Mouse (Mus musculus) heart, postnatal 36 days (tissue): ENCODE results near the gene Herc2. TPM values are rescaled to one million over a fixed set of nuclear protein-coding genes. Genes with fewer than 3 reads are reported as not detected.
"Not testable (repeated sequence)": the region's sequence is repeated elsewhere in the genome, so short reads cannot be mapped to it uniquely, and the experiment has no call there.

Source experiments
- DNase-seq, 2 experiments: peaks; one replicate each; pipeline ENCODE4 v3.0.0; 2021 to 2022
- intact Hi-C: fragments of 180-260 bp; cut with DNase I; formaldehyde crosslinking; loops from one replicate; pipeline ENCODE4 v1.15.1; 2025
- total RNA-seq, 2 experiments: library from RNA; stranded (reverse); gene quantifications; 2 replicates each; pipeline ENCODE4 v1.2.3; 2021

Herc2 gene
- 10 to 100 TPM; 43.4 to 45.9 TPM for total RNA-seq

- intact Hi-C loops, result loop anchor here (2.0 to 5.0 kb wide), 3 partner anchors 31 to 258 kb away; partner anchors contain the start of genes Nipa1, Nipa2 and Tubgcp5
- peak; percentile 97 to 98 for DNase-seq
These were observed at the start of gene Herc2 for GRCm38 (mm10) chr7:56049831-56050321. Gene Herc2 (plus strand): TSS chr7:56050196.

GRCm38 (mm10) chr7:56010318-56011017, 39.5 kb upstream of the Herc2 start:
- intact Hi-C loops, result no loop called here
- no peak for DNase-seq

GRCm38 (mm10) chr7:56011018-56011333, 39.0 kb upstream of the Herc2 start:
- no peak for DNase-seq
- intact Hi-C loops, result no loop called here

GRCm38 (mm10) chr7:56013261-56014001, 36.6 kb upstream of the Herc2 start:
- intact Hi-C loops, result no loop called here
- DNase-seq, result no peak

GRCm38 (mm10) chr7:56014002-56014702, 35.8 kb upstream of the Herc2 start:
- intact Hi-C loops, DNase-seq: not testable (repeated sequence)

GRCm38 (mm10) chr7:56015172-56015571, 34.8 kb upstream of the Herc2 start:
- no peak for DNase-seq
- intact Hi-C loops, result no loop called here

- no peak for DNase-seq
- intact Hi-C loops, result no loop called here
These were observed 34.2 kb upstream of the Herc2 start for GRCm38 (mm10) chr7:56015837-56016236.

GRCm38 (mm10) chr7:56017761-56018160, 32.2 kb upstream of the Herc2 start:
- intact Hi-C loops, result loop anchor here (2.0 kb wide), 1 partner anchor 33 kb away; the partner anchor contains the start of gene Herc2
- DNase-seq, result no peak

- peak in 1 of 2 experiments; percentile 13 for DNase-seq
- intact Hi-C loops, result loop anchor here (2.0 kb wide), 1 partner anchor 32 kb away; the partner anchor contains the start of gene Herc2
These were observed 31.5 kb upstream of the Herc2 start for GRCm38 (mm10) chr7:56018446-56018971.

- intact Hi-C loops, result loop anchor here (2.0 kb wide), 1 partner anchor 32 kb away; the partner anchor contains the start of gene Herc2
- peak; percentile 69 to 70 for DNase-seq
These were observed 30.7 kb upstream of the Herc2 start for GRCm38 (mm10) chr7:56018972-56019929.

GRCm38 (mm10) chr7:56019930-56020253, 30.1 kb upstream of the Herc2 start, which contains the start of gene Nipa1:
Gene Nipa1 (minus strand): TSS chr7:56019954.
- intact Hi-C loops, result loop anchor here (2.0 kb wide), 1 partner anchor 31 kb away; the partner anchor contains the start of gene Herc2

GRCm38 (mm10) chr7:56023586-56023985, 26.4 kb upstream of the Herc2 start:
- DNase-seq, result no peak
- intact Hi-C loops, result no loop called here

More at GRCm38 (mm10) chr7:56019930-56020253, 30.1 kb upstream of the Herc2 start, which contains the start of gene Nipa1:
- DNase-seq, result no peak

GRCm38 (mm10) chr7:56042353-56042752, 7.6 kb upstream of the Herc2 start:
- intact Hi-C loops, result loop anchor here (1.0 kb wide), 1 partner anchor 56 kb away; no protein-coding TSS in a partner anchor
- peak; percentile 62 to 77 for DNase-seq

GRCm38 (mm10) chr7:56043577-56044266, 6.3 kb upstream of the Herc2 start:
- intact Hi-C loops, result no loop called here
- no peak for DNase-seq

- intact Hi-C loops, result no loop called here
- DNase-seq, result no peak
These were observed 5.7 kb upstream of the Herc2 start for GRCm38 (mm10) chr7:56044267-56044629.

GRCm38 (mm10) chr7:56047178-56047577, 2.8 kb upstream of the Herc2 start:
- intact Hi-C loops, result loop anchor here (2.0 to 5.0 kb wide), 3 partner anchors 22 to 255 kb away; partner anchors contain the start of genes Nipa2 and Tubgcp5
- DNase-seq, result no peak

GRCm38 (mm10) chr7:56050487-56050911, 503 bp downstream of the Herc2 start:
- intact Hi-C loops, result loop anchor here (2.0 kb wide), 1 partner anchor 32 kb away; the partner anchor contains the start of gene Nipa1
- peak in 1 of 2 experiments; percentile 21 for DNase-seq

GRCm38 (mm10) chr7:56052996-56053395, 3.0 kb downstream of the Herc2 start:
- intact Hi-C loops, result no loop called here
- DNase-seq, result no peak

GRCm38 (mm10) chr7:56055338-56055737, 5.3 kb downstream of the Herc2 start:
- intact Hi-C loops, result no loop called here
- no peak for DNase-seq
